Mouse (Mus musculus) midbrain, embryonic 12.5 days (tissue): ENCODE measurements around the gene Arid1a. TPM values are rescaled to one million over a fixed set of nuclear protein-coding genes. Genes with fewer than 3 reads are reported as not detected.

Source experiments
- ATAC-seq: fragments of 200-750 bp; cut with Nextera tagmentation; 2 replicates; pipeline ENCODE4 v1.8.0; 2017; ENCODE audit warnings: low read depth, moderate TSS enrichment, moderate library complexity; ENCODE audit not compliant: low FRiP score
- H3K27ac ChIP-seq: fragments of 300-500 bp; sonication (generic); replicated peaks from 2 replicates; pipeline ENCODE4 v1.5.1; 2016; ENCODE audit warnings: mild to moderate bottlenecking
- H3K27me3 ChIP-seq: fragments of 300-500 bp; sonication (generic); 2 replicates; pipeline ENCODE4 v1.6.1; 2016; ENCODE audit warnings: mild to moderate bottlenecking
- H3K36me3 ChIP-seq: fragments of 300-500 bp; sonication (generic); 2 replicates; pipeline ENCODE4 v1.6.1; 2016
- H3K4me1 ChIP-seq: fragments of 300-500 bp; sonication (generic); 2 replicates; pipeline ENCODE4 v1.6.1; 2016
- H3K4me2 ChIP-seq: fragments of 300-500 bp; sonication (generic); replicated peaks from 2 replicates; pipeline ENCODE4 v1.6.1; 2016; ENCODE audit warnings: mild to moderate bottlenecking, moderate library complexity
- H3K4me3 ChIP-seq: fragments of 300-500 bp; sonication (generic); 2 replicates; pipeline ENCODE4 v1.5.1; 2016; ENCODE audit warnings: mild to moderate bottlenecking
- H3K9ac ChIP-seq: fragments of 300-500 bp; sonication (generic); replicated peaks from 2 replicates; pipeline ENCODE4 v1.6.1; 2016; ENCODE audit warnings: mild to moderate bottlenecking, moderate library complexity
- H3K9me3 ChIP-seq: fragments of 300-500 bp; sonication (generic); 2 replicates; pipeline ENCODE4 v1.6.1; 2016; ENCODE audit warnings: mild to moderate bottlenecking
- WGBS: fragments of 180-500 bp; shearing (Covaris S2); methylation state at CpG from one replicate; pipeline ENCODE4 v1.1.7; 2016; 5-methylcytosine and 5-hydroxymethylcytosine counted together
- microRNA-seq: library from miRNA; unstranded; fragments of <30 nt; microRNA quantifications from one replicate; pipeline ENCODE4, GENCODE M21; 2017
- polyA plus RNA-seq: library from polyadenylated mRNA; unstranded; fragments of >200 nt; fragmentation: Nextera tagmentation; extraction: Ambion mirVana; gene quantifications from 2 replicates; pipeline ENCODE4 v1.2.1, GENCODE M21; 2016

The Arid1a gene
- polyA plus RNA-seq, 1 experiment from 2014 or later, result 47.7 TPM

GRCm38 (mm10) chr4:133634043-133634410, 122.5 kb downstream of the Arid1a start:
- no peak overlapping the region for H3K4me3 ChIP-seq
- no peak overlapping the region for H3K27ac ChIP-seq
- H3K4me1 ChIP-seq, result peaks cover 19% of the 10 kb centered on the region
- 77% methylated on average over 5 of the region's 5 CpGs for WGBS
- no peak overlapping the region for H3K4me2 ChIP-seq
- no peak for ATAC-seq
- H3K36me3 ChIP-seq, result no peaks in the 10 kb centered on the region
- no peaks in the 10 kb centered on the region for H3K27me3 ChIP-seq
- peak overlapping the region; percentile 90; the same call in 1 of the 2 replicates for H3K9ac ChIP-seq
- H3K9me3 ChIP-seq, result no peaks in the 10 kb centered on the region

DNA sequence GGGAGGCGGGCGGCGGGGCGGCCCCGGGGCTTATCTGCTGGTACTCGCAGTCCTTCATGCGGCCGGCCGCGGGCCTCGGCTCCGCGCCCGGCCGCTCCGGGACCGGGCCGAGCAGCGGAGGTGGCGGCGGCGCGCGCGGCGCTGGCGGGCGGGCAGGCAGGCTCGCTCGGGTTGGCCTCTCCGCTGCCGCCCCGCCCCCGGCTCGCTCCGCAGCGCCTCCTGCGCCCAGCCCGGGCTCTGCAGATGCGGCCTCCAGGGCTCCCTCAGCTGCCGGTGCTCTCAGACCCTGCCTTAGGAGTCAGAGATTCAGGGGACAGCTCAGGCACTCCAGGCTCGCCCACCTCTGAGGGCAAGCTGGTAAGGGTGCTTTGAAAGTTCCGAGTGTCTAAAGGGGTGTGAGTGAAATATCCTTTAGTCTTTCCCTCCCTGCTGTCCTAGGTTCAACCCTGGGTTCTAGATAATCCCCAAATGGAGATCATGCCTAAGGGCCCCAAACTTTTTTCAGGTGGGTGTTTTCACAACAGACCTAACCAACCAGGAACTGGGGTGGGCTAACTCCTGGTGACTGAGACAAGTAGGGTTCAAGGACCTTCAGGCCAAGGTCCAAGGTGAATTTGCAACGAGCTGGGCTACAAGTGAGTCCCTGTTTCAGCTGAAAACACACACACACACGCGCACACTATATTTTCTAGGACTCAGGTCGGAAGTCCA, 123.1 kb downstream of the Arid1a start:
- H3K9ac ChIP-seq, result peak overlapping the region; percentile 90
- peaks cover 19% of the 10 kb centered on the region for H3K4me1 ChIP-seq
- H3K4me3 ChIP-seq, result peak overlapping the region; percentile 77
- no peaks in the 10 kb centered on the region for H3K36me3 ChIP-seq
- 9% methylated on average over 39 of the region's 47 CpGs for WGBS
- ATAC-seq, result peak; percentile 86
- peak overlapping the region; percentile 93 for H3K4me2 ChIP-seq
- H3K27me3 ChIP-seq, result no peaks in the 10 kb centered on the region
- peak overlapping the region; percentile 54 for H3K27ac ChIP-seq
- no peaks in the 10 kb centered on the region for H3K9me3 ChIP-seq

GRCm38 (mm10) chr4:133632483-133633327, 123.9 kb downstream of the Arid1a start:
- WGBS, result 1% methylated on average over 52 of the region's 69 CpGs
- Histone ChIP-seq H3K27me3 (no peaks in the 10 kb centered on the region), H3K9me3 (no peaks in the 10 kb centered on the region), H3K27ac (peak overlapping the region; percentile 54), H3K4me1 (peaks cover 19% of the 10 kb centered on the region), H3K4me2 (peak overlapping the region; percentile 93), H3K9ac (peak overlapping the region; percentile 90), H3K36me3 (no peaks in the 10 kb centered on the region), H3K4me3 (peak overlapping the region; percentile 77)
- ATAC-seq, result peak; percentile 75

DNA sequence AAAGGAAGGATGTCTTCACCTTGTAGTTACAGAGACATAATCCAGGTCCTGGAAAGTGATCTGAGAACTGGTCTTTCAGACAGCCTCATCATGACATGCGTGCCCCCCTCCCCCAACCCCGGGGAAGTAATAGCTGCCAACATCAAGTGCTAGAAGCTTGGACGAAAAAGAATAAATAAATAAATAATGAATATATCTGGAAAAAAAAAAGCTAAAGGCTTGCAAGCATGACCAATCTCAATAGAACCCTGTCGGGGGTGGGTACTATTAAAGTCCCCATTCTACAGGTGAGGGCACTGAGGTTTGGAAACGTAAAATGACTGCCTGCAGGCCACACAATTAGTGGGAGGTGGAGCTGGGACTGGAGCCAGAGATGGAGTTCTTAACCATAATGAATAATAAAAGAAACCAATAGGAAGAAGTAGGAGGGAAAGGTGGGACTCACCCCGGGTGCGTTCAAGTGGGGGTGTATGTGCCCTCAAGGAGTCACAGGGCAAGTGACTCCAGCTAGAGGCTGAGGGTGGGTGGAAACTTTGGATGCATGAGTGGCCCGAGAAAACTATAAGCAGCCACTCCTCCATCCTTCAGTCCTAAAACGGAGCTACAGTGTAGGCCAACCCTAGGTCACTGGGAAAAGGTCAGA, 124.7 kb downstream of the Arid1a start:
- Histone ChIP-seq H3K27me3 (no peaks in the 10 kb centered on the region), H3K4me3 (peak overlapping the region; percentile 77), H3K4me1 (peaks cover 19% of the 10 kb centered on the region), H3K9ac (peak overlapping the region; percentile 90), H3K27ac (no peak overlapping the region), H3K9me3 (no peaks in the 10 kb centered on the region), H3K36me3 (peaks cover 3% of the 10 kb centered on the region; the same call in 1 of the 2 replicates), H3K4me2 (peak overlapping the region; percentile 93)
- no peak for ATAC-seq
- WGBS, result 46% methylated on average over 9 of the region's 9 CpGs

- Histone ChIP-seq H3K27ac (no peak overlapping the region), H3K4me3 (no peak overlapping the region), H3K27me3 (no peaks in the 10 kb centered on the region), H3K9me3 (no peaks in the 10 kb centered on the region), H3K36me3 (peaks cover 9% of the 10 kb centered on the region), H3K4me1 (peaks cover 19% of the 10 kb centered on the region), H3K9ac (no peak overlapping the region), H3K4me2 (peak overlapping the region; percentile 93)
- no peak for ATAC-seq
- 86% methylated on average over 14 of the region's 14 CpGs for WGBS
Measured at GRCm38 (mm10) chr4:133631071-133631768, 125.3 kb downstream of the Arid1a start.

GRCm38 (mm10) chr4:133630326-133630920, 126.1 kb downstream of the Arid1a start:
- H3K4me1 ChIP-seq, result peaks cover 19% of the 10 kb centered on the region
- H3K4me3 ChIP-seq, result no peak overlapping the region
- H3K9me3 ChIP-seq, result no peaks in the 10 kb centered on the region
- WGBS, result 94% methylated on average over 8 of the region's 8 CpGs
- peaks cover 17% of the 10 kb centered on the region for H3K36me3 ChIP-seq
- no peak overlapping the region for H3K4me2 ChIP-seq
- no peaks in the 10 kb centered on the region for H3K27me3 ChIP-seq
- ATAC-seq, result no peak
- H3K9ac ChIP-seq, result no peak overlapping the region
- H3K27ac ChIP-seq, result no peak overlapping the region

DNA sequence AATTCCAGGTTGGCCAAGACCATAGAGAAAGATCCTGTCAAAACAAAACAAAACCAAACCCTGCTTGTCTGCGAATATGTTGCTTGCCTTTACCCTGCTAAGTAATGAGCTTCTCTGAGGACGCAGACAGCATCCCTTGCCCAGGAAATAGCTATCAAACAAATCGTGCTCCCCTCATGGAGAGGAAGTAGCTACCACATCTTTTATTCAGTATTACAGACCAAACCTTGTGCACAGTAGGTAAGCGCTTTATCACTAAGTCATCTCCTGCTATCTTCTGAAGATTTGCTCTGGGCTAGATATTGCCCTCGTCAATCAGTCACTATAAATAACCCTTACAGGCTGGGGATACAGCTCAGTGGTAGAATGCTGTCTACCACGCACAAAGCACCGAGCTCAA, 127.4 kb downstream of the Arid1a start:
- H3K27me3 ChIP-seq, result no peaks in the 10 kb centered on the region
- H3K9ac ChIP-seq, result no peak overlapping the region
- H3K36me3 ChIP-seq, result peaks cover 27% of the 10 kb centered on the region
- WGBS, result 88% methylated on average over 7 of the region's 7 CpGs
- H3K4me2 ChIP-seq, result no peak overlapping the region
- no peak for ATAC-seq
- H3K27ac ChIP-seq, result no peak overlapping the region
- H3K4me1 ChIP-seq, result peaks cover 19% of the 10 kb centered on the region
- H3K9me3 ChIP-seq, result no peaks in the 10 kb centered on the region
- H3K4me3 ChIP-seq, result no peak overlapping the region

Small RNA genes lying within 50 kb of the gene (microRNA-seq; reads per million reads assigned to microRNA genes)
- not detected for gene Mir7227

Other genes starting within 250 kb of the Arid1a start
- 0.57 and 0.89 TPM in 2 replicates for gene Kdf1, start 237.8 kb downstream of the Arid1a start, polyA plus RNA-seq
- 370 and 391 TPM in 2 replicates for gene Nudc, start 210.8 kb downstream of the Arid1a start, polyA plus RNA-seq
- gene Nr0b2, start 203.4 kb downstream of the Arid1a start, polyA plus RNA-seq, result not detected in 2 replicates
- 10.9 and 11.5 TPM in 2 replicates for gene Gpatch3, start 182.0 kb downstream of the Arid1a start, polyA plus RNA-seq
- 23.0 and 25.3 TPM in 2 replicates for gene Gpn2, start 172.4 kb downstream of the Arid1a start, polyA plus RNA-seq
- gene Sfn, start 154.6 kb downstream of the Arid1a start, polyA plus RNA-seq, result 6.7 and 9.5 TPM in 2 replicates
- 4.1 and 4.7 TPM in 2 replicates for gene Zdhhc18, start 106.6 kb downstream of the Arid1a start, polyA plus RNA-seq
- 18.3 and 19.1 TPM in 2 replicates for gene Pigv, start 84.1 kb downstream of the Arid1a start, polyA plus RNA-seq
- gene Rps6ka1, start 131.0 kb upstream of the Arid1a start, polyA plus RNA-seq, result 23.6 and 26.6 TPM in 2 replicates
- 3,003 and 3,059 TPM in 2 replicates for gene Hmgn2, start 211.9 kb upstream of the Arid1a start, polyA plus RNA-seq
- gene Dhdds, start 244.1 kb upstream of the Arid1a start, polyA plus RNA-seq, result 36.8 and 43.9 TPM in 2 replicates